Mouse (Mus musculus) Muller cell, postnatal 12 days (primary cell): ENCODE results near the gene Ehbp1.
A peak's percentile ranks its signal among the peaks of the same experiment; 100 is the strongest.

Experiments
- DNase-seq: peaks from one replicate; pipeline ENCODE4 v3.0.0-alpha.2; 2015; ENCODE audit errors: inconsistent ontology term

Ehbp1 gene

DNA sequence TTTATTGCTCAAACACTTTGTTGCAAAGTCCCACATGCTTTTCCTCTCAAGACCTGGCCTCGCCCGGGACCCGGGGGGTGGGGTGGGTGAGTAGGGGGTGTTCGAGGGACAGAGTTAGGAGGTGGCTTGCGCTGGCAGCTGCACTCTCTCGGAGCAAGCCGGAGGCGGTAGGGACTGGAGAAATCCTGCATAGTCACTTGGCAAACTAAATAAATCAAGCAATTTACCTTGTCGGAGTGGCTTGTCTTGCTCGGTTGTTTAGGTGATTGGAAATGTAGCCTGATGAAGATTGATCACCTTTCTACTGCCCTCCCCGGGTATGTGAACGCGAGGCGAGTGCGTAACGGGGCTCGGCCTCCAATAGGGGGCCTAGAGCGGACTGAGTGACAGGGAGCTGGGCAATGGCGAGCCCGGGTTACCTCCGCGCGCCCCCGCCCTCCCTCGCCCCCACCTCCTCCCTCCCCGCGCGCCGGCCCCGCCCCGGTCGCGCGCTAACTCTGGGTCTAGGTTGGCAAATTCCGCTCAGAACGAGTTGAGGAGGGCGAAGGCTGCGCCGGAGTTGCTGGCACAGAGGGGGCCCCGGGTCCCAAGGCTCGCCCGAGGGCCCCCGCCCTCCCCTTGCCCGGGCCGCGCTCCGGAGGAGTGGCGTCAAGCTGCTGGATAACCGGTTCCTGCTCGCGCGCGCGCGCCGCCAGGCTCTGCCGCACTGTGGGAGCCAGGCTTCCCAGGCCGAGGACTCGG lies 340.6 kb downstream of the Ehbp1 start:
- peak; percentile 85 for DNase-seq

- DNase-seq, result no peak
These were observed 341.6 kb downstream of the Ehbp1 start for GRCm38 (mm10) chr11:22000316-22001076.

- DNase-seq, result no peak
These were observed 342.4 kb downstream of the Ehbp1 start for GRCm38 (mm10) chr11:21999396-22000315.

DNA sequence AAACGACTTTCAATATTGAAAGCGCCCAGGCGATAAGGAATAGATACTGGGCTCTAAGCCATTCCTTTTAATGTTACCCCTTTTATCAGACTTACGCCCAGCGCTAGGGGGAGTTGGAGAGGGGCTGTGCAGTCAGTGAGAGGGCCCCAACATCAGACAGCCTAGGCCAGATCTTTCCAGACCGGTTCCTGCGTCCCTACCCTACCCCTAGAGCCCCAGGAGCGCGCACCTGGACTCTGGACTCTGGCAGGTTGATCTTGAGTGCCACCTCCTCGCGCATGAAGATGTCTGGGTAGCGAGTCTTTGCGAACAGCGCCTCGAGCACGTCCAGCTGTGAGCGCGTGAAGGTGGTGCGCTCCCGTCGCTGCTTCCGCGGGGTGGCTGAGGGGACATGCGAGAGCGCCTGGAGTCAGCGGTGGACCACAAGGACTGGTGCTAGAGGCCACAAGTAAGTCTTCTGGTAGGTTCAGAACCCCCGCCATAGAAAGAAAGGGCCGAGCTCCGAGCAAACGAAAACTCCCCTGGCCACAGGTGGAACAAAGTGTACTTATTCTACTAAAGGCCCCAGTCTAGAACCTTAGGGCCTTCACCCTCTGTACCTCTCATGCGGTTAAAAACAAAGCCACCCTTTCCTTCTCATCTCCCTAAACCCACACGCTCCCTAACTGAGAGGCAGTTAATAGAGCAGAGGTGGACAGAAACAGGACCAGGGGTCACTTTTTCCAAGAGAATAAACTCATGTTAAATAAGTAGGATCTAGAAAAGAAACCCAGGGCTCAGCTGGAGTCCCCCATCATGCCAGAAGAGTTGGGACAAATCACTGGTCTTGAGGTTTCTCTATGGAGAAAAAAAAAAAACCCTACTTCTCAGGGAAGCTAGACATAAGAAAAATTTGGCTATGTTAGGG lies 343.7 kb downstream of the Ehbp1 start:
- DNase-seq, result no peak

- DNase-seq, result no peak
These were observed 344.4 kb downstream of the Ehbp1 start for GRCm38 (mm10) chr11:21997561-21998140.

GRCm38 (mm10) chr11:21996661-21997560 lies 345.2 kb downstream of the Ehbp1 start:
- DNase-seq, result peak; percentile 62

GRCm38 (mm10) chr11:21996325-21996647 lies 345.8 kb downstream of the Ehbp1 start:
- no peak for DNase-seq

- DNase-seq, result no peak
These were observed 346.4 kb downstream of the Ehbp1 start for GRCm38 (mm10) chr11:21995534-21996324.

DNA sequence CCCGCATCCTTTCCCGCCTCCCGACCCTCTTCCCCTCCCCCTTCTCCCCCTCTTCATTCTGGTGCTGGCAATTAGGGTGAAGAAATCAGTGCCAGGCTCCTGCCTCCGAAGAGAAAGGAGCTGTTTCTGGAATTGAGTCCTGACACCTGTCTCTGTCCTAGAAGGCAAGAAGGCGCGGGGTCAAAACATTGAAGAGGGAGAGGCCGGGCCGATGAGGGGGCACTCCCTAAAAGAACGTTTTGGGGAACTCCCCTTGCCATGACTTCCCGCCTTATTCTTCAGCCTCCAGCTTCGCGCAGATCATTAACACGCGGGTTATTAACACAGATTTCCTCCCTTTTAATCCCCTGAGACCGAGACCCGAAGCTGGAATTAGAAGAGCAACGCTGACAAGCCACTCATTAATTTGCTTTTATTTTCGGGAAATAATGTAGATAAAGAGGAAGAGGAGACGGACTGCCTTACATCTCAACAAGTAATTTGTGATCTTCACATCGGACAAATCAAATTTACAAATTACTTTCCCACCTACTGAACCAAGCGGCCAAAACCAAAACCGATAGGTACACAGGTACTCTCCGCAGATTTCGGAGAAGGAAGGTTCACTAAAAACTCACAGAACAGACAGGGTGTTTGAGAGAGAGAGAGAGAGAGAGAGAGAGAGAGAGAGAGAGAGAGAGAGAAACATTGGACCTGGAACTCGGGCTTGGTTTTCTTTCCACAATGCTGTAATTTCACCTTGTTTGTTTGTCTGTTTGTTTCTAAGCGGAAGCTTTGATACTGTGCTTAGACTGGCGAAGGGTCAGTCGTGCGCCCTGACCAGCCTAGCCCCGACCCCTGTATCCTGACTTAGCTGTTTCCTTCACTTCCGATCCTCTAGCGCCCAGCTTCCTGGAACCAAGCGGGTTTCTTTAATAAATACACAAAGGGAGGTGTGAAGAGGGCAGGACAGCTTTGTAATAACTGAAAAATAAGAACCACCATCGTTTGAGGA lies 347.4 kb downstream of the Ehbp1 start:
- DNase-seq, result peak; percentile 30

- DNase-seq, result peak; percentile 50
These were observed 348.3 kb downstream of the Ehbp1 start for GRCm38 (mm10) chr11:21993597-21994376.

GRCm38 (mm10) chr11:21992761-21993596 lies 349.1 kb downstream of the Ehbp1 start:
- no peak for DNase-seq

- DNase-seq, result no peak
These were observed 353.6 kb downstream of the Ehbp1 start for GRCm38 (mm10) chr11:21988398-21988946.

- DNase-seq, result no peak
These were observed 357.0 kb downstream of the Ehbp1 start for GRCm38 (mm10) chr11:21985118-21985517.

DNA sequence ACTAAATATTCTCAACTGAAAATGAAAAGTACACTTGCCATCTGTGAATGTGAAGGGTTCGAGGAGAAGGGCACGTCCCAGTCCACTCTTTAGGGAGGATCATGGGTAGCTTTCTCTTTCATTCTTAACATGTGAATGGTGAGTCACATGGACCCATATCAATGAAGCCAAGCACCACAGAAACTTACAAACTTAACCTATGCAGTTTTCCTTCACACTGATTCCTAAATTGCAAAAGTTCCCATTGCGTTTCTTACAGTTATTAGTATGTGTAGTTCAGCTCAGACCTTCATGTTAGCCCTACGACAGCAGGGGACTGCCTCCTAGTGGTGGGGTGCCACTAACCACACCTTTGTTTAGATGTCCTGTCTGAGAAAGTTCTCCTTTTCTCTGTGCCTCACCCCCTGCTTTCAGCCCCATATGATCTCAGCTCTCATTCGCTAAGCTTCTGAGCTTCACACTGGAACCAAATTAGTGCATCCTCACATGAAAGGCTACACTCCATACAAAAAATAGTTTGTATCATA lies 368.0 kb downstream of the Ehbp1 start:
- no peak for DNase-seq

DNA sequence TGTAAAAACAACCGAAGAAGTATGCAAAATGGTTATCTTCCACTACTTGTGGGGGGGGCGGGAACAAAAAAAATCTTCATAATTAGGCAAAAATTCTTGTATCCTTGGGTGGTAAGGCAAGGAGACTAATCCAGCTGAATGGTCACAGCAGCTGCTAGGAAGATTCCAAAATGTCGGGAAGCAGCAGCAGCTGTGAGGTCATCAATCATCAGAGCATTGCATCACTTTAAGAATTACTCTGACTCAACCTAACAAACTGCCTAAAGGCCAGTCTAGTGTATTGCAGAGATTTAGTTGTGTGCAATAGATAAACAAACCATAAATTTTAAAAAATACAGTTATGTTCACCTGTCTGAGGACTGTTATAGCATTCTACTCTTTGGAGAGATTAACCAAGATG lies 368.5 kb downstream of the Ehbp1 start:
- DNase-seq, result no peak
